Mouse (Mus musculus): ENCODE measurements around the gene Pla2g1b.
"Not testable (repeated sequence)": the region's sequence is repeated elsewhere in the genome, so short reads cannot be mapped to it uniquely, and the experiment has no call there.

Pla2g1b gene

GRCm38 (mm10) chr5:115507267-115507980 is 41.4 kb downstream of the Pla2g1b start:
- DNase-seq (ENCODE audit: low spot score), result no peak

GRCm38 (mm10) chr5:115507981-115508858 is 42.2 kb downstream of the Pla2g1b start:
- no peak for DNase-seq (ENCODE audit: low spot score)

GRCm38 (mm10) chr5:115508859-115509147 is 42.7 kb downstream of the Pla2g1b start:
- no peak for DNase-seq (ENCODE audit: low spot score)

- no peak for DNase-seq (ENCODE audit: low spot score)
These were observed 43.3 kb downstream of the Pla2g1b start for GRCm38 (mm10) chr5:115509321-115509761.

- DNase-seq (ENCODE audit: low spot score), result no peak
These were observed 44.0 kb downstream of the Pla2g1b start for GRCm38 (mm10) chr5:115509790-115510689.

- DNase-seq (ENCODE audit: low spot score), result no peak
These were observed 46.3 kb downstream of the Pla2g1b start for GRCm38 (mm10) chr5:115512375-115512774.

- no peak for DNase-seq (ENCODE audit: low spot score)
These were observed 47.2 kb downstream of the Pla2g1b start for GRCm38 (mm10) chr5:115513246-115513645.

GRCm38 (mm10) chr5:115513721-115514120 is 47.7 kb downstream of the Pla2g1b start:
- DNase-seq (ENCODE audit: low spot score), result no peak

GRCm38 (mm10) chr5:115514346-115514745 is 48.3 kb downstream of the Pla2g1b start:
- no peak for DNase-seq (ENCODE audit: low spot score)

- DNase-seq (ENCODE audit: low spot score), result no peak
These were observed 49.0 kb downstream of the Pla2g1b start for GRCm38 (mm10) chr5:115514896-115515587.

- DNase-seq (ENCODE audit: low spot score), result no peak
These were observed 50.2 kb downstream of the Pla2g1b start for GRCm38 (mm10) chr5:115516081-115516907.

- DNase-seq (ENCODE audit: low spot score), result no peak
These were observed 50.8 kb downstream of the Pla2g1b start for GRCm38 (mm10) chr5:115516908-115517307.

- no peak for DNase-seq (ENCODE audit: low spot score)
These were observed 51.4 kb downstream of the Pla2g1b start for GRCm38 (mm10) chr5:115517501-115517900.

- not testable (repeated sequence) for DNase-seq (ENCODE audit: low spot score)
These were observed 52.2 kb downstream of the Pla2g1b start for GRCm38 (mm10) chr5:115518214-115518613.

GRCm38 (mm10) chr5:115520325-115520869 is 54.3 kb downstream of the Pla2g1b start:
- DNase-seq (ENCODE audit: low spot score), result no peak

GRCm38 (mm10) chr5:115521553-115522461 is 55.7 kb downstream of the Pla2g1b start:
- no peak for DNase-seq (ENCODE audit: low spot score)

- DNase-seq (ENCODE audit: low spot score), result no peak
These were observed 56.5 kb downstream of the Pla2g1b start for GRCm38 (mm10) chr5:115522531-115522930.

GRCm38 (mm10) chr5:115522981-115523499 is 57.0 kb downstream of the Pla2g1b start:
- no peak for DNase-seq (ENCODE audit: low spot score)

GRCm38 (mm10) chr5:115523971-115524370 is 57.9 kb downstream of the Pla2g1b start:
- DNase-seq (ENCODE audit: low spot score), result no peak
